Mouse (Mus musculus): ENCODE measurements around the gene Ap2a1. TPM values are rescaled to one million over a fixed set of nuclear protein-coding genes. Genes with fewer than 3 reads are reported as not detected.

Gene Ap2a1
- total RNA-seq, 2 experiments from 2014 or later: 288 to 294 TPM

GRCm38 (mm10) chr7:44866276-44867009, 62.9 kb downstream of the Ap2a1 start:
- no peak for DNase-seq (ENCODE audit: low spot score in 2 of 2)

DNA sequence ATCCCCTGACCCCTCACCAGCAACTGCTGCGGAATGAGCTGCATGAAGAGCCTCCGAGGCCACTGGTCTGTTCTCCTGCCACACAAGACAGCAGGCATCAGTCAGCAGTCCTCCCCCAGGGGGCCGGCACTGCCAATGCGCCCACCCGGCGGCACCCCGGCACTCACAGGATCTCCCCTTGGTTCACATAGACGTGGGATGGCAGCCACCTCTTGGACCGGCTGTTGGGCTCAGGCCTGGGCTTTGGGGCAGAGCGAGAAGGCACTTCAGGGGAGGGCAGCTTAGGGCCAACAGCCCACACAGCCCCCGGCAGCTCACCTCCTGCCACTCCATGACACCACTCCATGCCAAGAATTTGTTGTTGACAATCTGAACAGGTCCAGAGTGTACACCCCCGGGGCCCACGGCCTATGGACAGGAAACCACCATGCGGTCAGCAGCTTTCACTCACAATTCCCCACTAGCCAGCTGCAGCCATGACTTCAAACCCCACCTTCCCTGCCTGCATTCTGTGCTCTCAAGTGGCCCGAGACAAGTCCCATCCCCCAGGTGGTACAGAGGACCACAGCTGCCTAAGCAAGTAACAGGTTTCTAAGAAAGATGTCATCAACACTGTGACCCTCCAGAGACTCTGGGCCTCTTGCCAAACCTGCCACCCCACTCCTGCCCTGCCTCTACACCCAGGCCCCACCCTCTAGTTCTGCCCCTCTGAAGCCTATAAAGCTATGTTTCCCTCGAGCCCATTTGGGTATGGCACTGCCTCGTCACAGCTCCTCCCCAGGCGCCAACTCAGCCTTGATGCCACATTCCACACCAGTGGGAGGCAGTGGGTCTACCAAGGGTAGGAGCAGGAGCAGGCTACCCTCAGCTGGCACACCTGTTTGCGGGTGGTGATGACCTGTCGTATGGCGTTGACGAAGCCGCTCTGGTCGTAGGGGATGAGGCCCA, 64.4 kb downstream of the Ap2a1 start:
- no peak for DNase-seq (ENCODE audit: low spot score in 2 of 2)

- DNase-seq (ENCODE audit: low spot score in 2 of 2): no peak
Measured at GRCm38 (mm10) chr7:44863982-44864494, 65.3 kb downstream of the Ap2a1 start.

DNA sequence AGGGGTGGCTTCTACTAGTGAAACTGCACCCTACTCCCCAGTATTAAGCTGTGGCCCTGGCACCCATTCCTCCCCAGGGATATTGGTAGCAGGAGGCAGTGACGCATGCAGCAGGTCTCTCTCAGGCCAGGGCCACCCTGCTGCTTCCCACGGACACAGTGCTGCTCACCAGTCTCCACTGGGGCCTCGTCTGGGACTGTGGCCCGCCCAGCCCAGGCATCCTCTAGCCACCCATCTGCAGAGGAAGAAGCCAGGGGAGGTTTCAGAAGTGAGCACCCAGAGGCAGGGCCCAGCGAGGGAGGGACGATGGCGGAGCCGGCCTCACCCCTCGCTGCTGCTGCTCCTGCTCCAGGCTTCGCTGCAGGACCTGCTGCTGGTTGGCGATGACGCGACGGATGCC, 66.1 kb downstream of the Ap2a1 start:
- DNase-seq (ENCODE audit: low spot score in 2 of 2): no peak

DNA sequence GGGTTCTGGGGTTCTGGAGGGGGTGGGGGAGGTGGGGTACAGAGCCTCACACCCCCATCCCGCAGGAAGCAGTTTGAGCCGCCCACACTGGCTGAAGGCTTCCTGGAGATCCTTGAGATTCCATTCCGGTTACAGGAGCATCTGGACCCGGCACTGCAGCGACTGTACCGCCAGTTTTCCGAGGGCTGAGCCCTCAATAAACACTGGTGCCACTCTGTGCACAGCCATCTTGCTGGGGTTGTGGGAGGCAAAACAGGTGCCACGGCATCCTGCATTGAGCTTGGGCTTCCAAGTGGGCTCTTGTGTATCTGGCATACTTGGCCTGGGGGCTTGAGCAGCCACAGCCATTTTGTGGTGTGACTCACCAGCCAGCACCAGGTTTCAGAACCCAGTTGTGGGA, 66.9 kb downstream of the Ap2a1 start:
- no peak for DNase-seq (ENCODE audit: low spot score in 2 of 2)

- DNase-seq (ENCODE audit: low spot score in 2 of 2): no peak
Measured at GRCm38 (mm10) chr7:44861429-44861816, 67.9 kb downstream of the Ap2a1 start.

- DNase-seq (ENCODE audit: low spot score in 2 of 2): no peak
Measured at GRCm38 (mm10) chr7:44860576-44861428, 68.5 kb downstream of the Ap2a1 start.

DNA sequence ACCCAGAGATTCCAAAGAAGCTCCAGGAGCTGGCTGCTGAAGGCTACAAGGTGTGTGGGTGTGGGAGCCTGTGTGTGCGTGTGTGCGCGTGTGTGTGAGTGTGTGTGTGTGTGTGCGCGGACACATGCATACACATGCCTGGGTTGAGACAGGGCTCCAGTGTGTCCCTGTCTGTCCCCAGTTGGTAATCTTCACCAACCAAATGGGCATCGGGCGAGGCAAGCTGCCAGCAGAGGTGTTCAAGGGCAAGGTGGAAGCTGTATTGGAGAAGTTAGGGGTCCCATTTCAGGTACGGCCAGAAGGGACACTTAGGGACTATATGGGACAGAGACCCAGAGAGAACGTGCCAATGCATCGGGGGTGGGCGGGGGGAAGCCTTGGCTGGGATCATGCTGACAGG, 69.4 kb downstream of the Ap2a1 start:
- DNase-seq (ENCODE audit: low spot score in 2 of 2): no peak

DNA sequence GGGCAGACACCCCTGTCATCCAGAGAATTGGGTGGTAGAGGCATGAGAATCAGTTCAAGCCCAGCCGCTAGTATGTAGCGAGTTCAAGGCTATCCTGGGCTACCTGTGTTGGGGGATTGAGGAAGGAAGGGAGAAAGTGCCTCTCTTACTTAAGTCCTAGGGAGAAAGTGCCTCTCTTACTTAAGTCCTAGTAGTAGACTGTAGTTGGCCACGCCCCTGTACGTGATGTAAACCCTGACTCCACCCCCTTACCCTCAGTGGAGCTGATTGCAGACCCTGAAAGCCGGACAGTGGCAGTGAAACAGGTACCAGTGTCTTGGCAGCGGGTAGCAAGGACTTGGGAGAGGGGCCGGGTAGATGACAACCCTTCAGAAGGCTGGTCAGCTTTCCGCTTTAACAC, 71.4 kb downstream of the Ap2a1 start:
- no peak for DNase-seq (ENCODE audit: low spot score in 2 of 2)

DNA sequence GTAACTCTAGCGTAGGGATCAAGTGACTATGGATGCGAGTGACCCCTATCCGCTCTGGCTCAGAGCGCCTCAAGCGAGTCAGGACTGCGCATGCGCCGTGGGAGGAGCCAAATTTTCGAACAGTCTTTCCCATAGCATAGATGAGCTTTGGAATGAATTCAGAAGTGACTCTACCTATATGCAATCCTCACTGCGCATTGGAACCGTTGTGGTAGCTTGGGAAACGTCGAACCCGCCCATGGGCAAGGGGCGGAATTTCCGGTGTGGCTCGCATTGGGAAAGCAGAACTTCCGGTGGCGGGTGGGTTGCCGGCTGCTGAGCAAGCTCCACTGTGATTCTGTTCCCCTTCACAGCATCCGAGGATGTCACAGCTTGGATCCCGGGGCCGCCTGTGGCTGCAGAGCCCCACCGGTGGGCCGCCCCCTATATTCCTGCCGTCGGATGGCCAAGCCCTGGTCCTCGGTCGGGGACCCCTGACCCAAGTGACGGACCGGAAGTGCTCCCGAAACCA, 72.2 kb downstream of the Ap2a1 start, which contains the start of gene Pnkp:
Gene Pnkp (plus strand): TSS at position 98 of the 511 bp plus-strand sequence.
- peak; percentile 90 to 95 for DNase-seq (ENCODE audit: low spot score in 2 of 2)

- no peak for DNase-seq (ENCODE audit: low spot score in 2 of 2)
Measured at GRCm38 (mm10) chr7:44856265-44856916, 72.9 kb downstream of the Ap2a1 start.

GRCm38 (mm10) chr7:44855036-44855435, 74.3 kb downstream of the Ap2a1 start:
- DNase-seq (ENCODE audit: low spot score in 2 of 2): no peak

DNA sequence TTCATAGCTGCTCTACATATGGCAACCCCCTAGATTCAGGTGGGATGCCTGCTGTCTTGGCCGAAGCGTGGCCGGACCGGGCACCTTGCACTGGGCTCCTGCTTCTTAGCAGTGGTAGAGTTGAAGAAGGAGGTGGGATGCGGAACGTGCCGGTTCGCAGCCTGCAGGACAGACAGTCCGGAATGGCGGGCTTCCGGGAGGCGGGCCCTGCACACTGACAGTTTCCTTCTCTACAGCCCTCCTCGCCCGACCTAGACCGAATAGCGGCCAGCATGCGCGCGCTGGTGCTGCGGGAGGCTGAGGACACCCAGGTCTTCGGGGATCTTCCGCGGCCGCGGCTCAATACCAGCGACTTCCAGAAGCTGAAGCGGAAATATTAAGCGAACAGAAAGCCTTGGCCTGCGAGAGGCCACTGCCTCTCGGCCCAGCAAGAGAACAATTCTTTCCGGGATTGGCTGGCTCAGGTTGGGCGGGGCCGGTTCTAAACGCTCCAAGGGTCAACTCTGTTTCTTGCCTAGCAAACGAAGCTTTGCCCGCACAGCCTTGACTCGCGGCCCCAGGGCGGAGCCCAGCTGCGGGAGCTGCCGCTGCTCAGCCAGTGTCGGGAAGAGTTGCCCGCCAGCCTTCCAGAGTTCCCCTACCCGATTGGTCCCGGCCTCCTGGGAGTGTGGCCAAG, 74.8 kb downstream of the Ap2a1 start:
- peak in 1 of 2 experiments; percentile 80 for DNase-seq (ENCODE audit: low spot score in 2 of 2)

- no peak for DNase-seq (ENCODE audit: low spot score in 2 of 2)
Measured at GRCm38 (mm10) chr7:44853596-44854355, 75.5 kb downstream of the Ap2a1 start.

GRCm38 (mm10) chr7:44853065-44853464, 76.2 kb downstream of the Ap2a1 start:
- DNase-seq (ENCODE audit: low spot score in 2 of 2): no peak

GRCm38 (mm10) chr7:44852259-44853027, 76.9 kb downstream of the Ap2a1 start:
- no peak for DNase-seq (ENCODE audit: low spot score in 2 of 2)

DNA sequence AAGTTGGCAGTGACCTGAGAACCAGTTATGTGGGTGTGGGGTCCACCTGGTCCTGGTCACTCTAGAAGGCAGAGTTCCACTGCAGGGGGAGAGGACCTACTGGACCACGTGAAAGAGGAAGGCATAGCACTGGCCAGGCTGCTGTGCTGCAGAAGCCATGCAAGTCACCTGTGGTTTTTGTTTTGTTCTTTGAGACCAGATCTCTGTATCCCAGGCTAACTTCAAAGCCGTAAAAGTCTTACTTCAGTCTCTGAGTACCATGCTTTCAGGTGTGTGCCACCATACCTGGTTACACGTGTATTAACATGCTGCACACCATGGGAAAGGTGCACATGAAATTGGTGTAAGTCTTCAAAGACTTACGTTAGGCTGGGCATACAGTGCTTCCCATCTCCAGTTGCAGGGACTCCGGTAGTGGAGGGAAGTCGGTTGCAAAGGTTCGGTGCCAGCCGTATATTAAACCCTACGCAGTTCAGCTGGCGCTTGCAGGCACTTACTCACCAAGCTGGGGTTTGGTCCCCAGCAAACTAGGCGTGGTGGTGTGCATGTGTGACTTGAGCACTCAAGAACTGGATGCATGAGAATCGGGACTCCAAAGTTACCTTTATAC, 77.6 kb downstream of the Ap2a1 start:
- no peak for DNase-seq (ENCODE audit: low spot score in 2 of 2)
